Mouse (Mus musculus) left cerebral cortex, adult 2 months (tissue): ENCODE measurements at regions not wholly inside any gene's neighbourhood (a gene's known extent, or its start where the extent isn't known, plus 50 kb on each side); places are given as distances from the start of the nearest gene placed in this dataset.

ENCODE experiments used
- DNase-seq, 2 experiments: peaks; one replicate each; pipeline ENCODE4 v3.0.0; 2021 to 2022; ENCODE audit warnings: low spot score in 2 of 2, mixed read lengths in 1 of 2; ENCODE audit errors: extremely low spot score in 1 of 2
- H3K27ac ChIP-seq: fragments of 200-600 bp; 2 replicates; pipeline ENCODE4 v1.8.1; 2022
- H3K4me3 ChIP-seq: fragments of 200-600 bp; 2 replicates; pipeline ENCODE4 v1.8.1; 2022
- CTCF ChIP-seq: fragments of 200-600 bp; IDR thresholded peaks from 2 replicates; pipeline ENCODE4 v1.8.1; 2022; ENCODE audit warnings: antibody characterized with exemption, mild to moderate bottlenecking, moderate library complexity
- intact Hi-C: fragments of 180-260 bp; cut with DNase I; formaldehyde crosslinking; loops from one replicate; pipeline ENCODE4 v1.15.1; 2025

DNA sequence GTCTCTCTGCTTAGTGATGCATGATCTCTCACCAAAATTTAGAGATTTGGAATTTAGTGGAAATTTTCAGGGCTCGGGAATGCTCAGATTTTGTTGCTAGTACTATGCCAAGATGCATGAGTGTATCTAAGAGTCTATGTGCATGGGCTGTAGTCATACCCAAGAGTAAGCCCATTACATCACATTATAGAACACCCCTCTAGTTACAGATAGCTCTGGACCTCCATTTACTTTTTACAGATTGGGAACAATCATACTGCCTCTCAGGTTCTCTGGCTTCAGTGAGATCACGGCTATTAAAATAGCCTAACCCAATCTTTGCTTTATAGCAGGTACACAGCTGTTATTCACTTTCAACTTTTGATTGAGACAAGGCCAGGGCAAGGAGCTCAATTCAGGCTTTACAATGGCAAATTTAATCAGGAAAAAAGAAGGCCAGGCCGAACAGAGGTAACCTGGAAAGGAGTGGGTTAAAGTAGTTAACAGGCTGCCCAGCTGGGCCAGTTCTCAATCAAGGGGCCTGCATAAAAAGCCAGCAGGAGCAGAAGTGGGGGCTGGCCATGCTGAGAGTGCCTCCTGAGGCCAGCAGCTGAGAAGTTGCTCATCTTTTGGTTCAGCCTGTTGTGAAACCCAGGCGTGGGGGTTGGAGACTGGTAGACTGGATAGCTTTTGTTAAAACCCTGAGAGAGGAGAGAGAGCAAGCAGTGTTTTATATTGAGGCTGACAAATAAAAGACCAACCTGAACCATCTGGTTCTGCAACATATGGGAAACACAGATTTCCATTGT, 509.2 kb upstream of the Pou3f2 start:
- intact Hi-C loops = no loop called here

DNA sequence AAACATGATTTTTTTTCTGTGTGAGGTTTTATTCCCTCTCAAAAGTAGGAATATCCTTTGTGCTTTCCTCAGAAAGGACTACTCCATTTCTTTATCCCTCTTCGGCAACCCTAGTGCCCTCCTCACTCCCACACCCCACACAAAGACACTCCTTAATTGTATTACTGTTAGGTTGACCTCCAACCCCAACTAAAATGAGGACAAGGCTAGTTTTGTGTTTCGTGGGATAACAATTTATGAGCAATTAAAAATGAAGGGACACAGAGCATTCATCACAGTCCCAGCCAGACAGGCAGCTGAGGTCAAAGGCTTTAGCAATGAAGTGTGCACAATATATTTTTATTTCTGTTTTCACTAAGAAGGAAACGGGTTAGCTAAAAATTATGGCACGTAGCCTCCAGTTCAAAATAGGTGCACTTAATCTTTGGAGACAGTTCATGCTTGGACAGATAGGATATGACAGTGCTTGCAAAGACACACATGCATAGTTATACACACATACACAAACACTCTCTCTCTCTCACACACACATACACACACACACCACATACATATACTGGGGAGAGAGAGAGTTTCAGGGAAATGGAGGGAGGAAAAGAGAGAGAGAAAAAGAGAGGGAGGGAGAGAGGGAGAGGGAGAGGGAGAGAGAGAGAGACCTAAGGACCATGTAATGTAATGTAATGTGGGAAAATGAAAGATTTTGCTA, 498.8 kb upstream of the Pou3f2 start:
- Histone ChIP-seq H3K27ac (no peak overlapping the region), H3K4me3 (no peak overlapping the region)
- no peak for DNase-seq
- intact Hi-C loops = loop anchor here (10.0 kb wide), 1 partner anchor 598 kb away; no protein-coding TSS in a partner anchor
- no peak for TF ChIP-seq CTCF

More for the DNA sequence above, 509.2 kb upstream of the Pou3f2 start:
- Histone ChIP-seq H3K4me3 (no peak overlapping the region), H3K27ac (no peak overlapping the region)
- no peak for TF ChIP-seq CTCF
- DNase-seq = no peak

- intact Hi-C loops = no loop called here
- H3K27ac ChIP-seq = no peak overlapping the region
Observed at GRCm38 (mm10) chr4:22973585-22974116, 485.5 kb upstream of the Pou3f2 start.

GRCm38 (mm10) chr4:22972784-22973584, 484.8 kb upstream of the Pou3f2 start:
- TF ChIP-seq CTCF = peak; percentile 43
- Histone ChIP-seq H3K27ac (no peak overlapping the region), H3K4me3 (no peak overlapping the region)
- intact Hi-C loops = no loop called here
- DNase-seq = no peak

More at GRCm38 (mm10) chr4:22973585-22974116, 485.5 kb upstream of the Pou3f2 start:
- no peak for TF ChIP-seq CTCF
- H3K4me3 ChIP-seq = no peak overlapping the region
- DNase-seq = no peak

- Histone ChIP-seq H3K4me3 (no peak overlapping the region), H3K27ac (no peak overlapping the region)
- intact Hi-C loops = no loop called here
- DNase-seq = no peak
- no peak for TF ChIP-seq CTCF
Observed at GRCm38 (mm10) chr4:22971127-22971526, 483.0 kb upstream of the Pou3f2 start.

DNA sequence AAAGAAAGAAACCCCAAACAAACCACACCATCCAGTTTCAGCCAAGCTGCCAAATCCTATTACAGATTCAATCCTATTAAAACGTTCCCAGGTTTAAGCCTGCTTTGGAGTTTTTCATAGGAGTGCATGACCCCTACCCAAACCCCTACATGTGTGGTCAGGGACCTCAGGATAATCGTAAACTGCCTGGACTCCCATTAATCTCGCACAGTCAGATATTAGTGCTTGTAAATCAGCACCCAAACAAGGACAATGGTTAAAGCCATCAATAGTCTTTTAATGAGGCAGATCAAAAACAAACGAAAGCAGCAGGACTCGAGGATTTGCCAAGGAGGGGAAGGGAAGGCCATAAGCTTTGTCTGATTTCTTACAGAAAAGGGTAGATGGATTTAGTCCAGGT, 482.3 kb upstream of the Pou3f2 start:
- intact Hi-C loops = no loop called here

GRCm38 (mm10) chr4:22949422-22949821, 461.3 kb upstream of the Pou3f2 start:
- intact Hi-C loops = no loop called here
- Histone ChIP-seq H3K27ac (no peak overlapping the region), H3K4me3 (no peak overlapping the region)
- DNase-seq = no peak
- TF ChIP-seq CTCF = no peak

More for the DNA sequence above, 482.3 kb upstream of the Pou3f2 start:
- no peak for TF ChIP-seq CTCF
- no peak overlapping the region for H3K4me3 ChIP-seq
- H3K27ac ChIP-seq = no peak overlapping the region
- DNase-seq = no peak

DNA sequence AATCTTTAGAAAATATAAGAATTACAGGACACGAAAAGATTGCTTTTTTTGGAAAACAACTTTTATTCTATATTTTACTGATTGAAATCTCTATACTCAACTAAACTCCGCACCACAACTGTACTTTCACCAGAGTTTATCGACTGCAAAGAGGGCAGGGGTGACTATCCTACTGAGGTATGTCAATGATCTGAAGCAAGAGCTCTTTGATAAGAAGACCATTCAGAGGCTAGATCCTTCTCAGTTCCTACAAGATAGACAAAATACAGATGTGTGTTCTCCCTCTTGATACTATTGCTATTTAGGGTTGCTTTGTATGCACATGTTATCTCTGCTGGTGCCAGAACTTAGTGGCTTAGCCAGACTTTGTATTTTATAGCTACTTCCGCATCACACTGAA, 460.7 kb upstream of the Pou3f2 start:
- intact Hi-C loops = no loop called here
- no peak overlapping the region for H3K4me3 ChIP-seq
- no peak for TF ChIP-seq CTCF
- no peak for DNase-seq
- H3K27ac ChIP-seq = no peak overlapping the region

GRCm38 (mm10) chr4:22946788-22947406, 458.7 kb upstream of the Pou3f2 start:
- H3K27ac ChIP-seq = no peak overlapping the region
- no peak for DNase-seq
- H3K4me3 ChIP-seq = no peak overlapping the region
- intact Hi-C loops = no loop called here
- no peak for TF ChIP-seq CTCF

- Histone ChIP-seq H3K4me3 (no peak overlapping the region), H3K27ac (no peak overlapping the region)
- intact Hi-C loops = no loop called here
- no peak for TF ChIP-seq CTCF
- no peak for DNase-seq
Observed at GRCm38 (mm10) chr4:22938302-22938701, 450.1 kb upstream of the Pou3f2 start.

DNA sequence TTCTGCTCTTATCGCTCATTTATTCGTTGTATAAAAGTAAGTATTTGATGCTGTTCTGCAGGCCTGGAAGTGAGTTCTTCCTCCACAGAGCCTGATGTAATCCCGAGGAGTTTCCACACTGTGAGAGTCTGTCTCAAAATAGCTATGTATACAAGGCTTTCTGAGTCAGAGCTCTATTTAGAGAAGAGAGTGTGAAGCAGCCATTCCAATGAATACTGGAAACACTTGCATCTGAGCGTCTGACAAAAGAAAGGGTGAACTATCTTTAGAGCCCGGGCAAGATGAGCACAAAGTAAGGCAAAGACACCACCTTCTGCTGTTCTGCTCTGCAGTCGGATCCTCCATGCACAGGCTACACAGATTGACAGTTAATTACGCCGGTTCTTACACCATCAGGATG, 436.0 kb upstream of the Pou3f2 start:
- DNase-seq = peak in 1 of 2 experiments; percentile 14
- Histone ChIP-seq H3K27ac (peak overlapping the region; percentile 66; the same call in 1 of the 2 replicates), H3K4me3 (no peak overlapping the region)
- TF ChIP-seq CTCF = no peak
- intact Hi-C loops = loop anchor here (5.0 kb wide), 1 partner anchor 432 kb away; no protein-coding TSS in a partner anchor
